Mouse (Mus musculus) adrenal gland, postnatal 14 days (tissue): Measurements from ENCODE around the gene Gm20747. TPM values are rescaled to one million over a fixed set of nuclear protein-coding genes. Genes with fewer than 3 reads are reported as not detected.
"Not testable (repeated sequence)": the region's sequence is repeated elsewhere in the genome, so short reads cannot be mapped to it uniquely, and the experiment has no call there.

Source experiments
- DNase-seq: peaks from one replicate; pipeline ENCODE4 v3.0.0; 2021; ENCODE audit warnings: mixed read lengths
- long read RNA-seq, 2 experiments: library from polyadenylated mRNA; stranded (forward); transcript quantifications; one replicate each; pipeline ENCODE4 v2.0.0; 2021
- total RNA-seq: library from RNA; stranded (reverse); gene quantifications from 2 replicates; pipeline ENCODE4 v1.2.3, GENCODE M21; 2021

The Gm20747 gene
- total RNA-seq = not detected in 2 replicates
- long read RNA-seq, experiment 1 = 0 reads
- long read RNA-seq, experiment 2 = 0 reads

GRCm38 (mm10) chrY:53418191-53418590 is at the start of gene Gm20747:
TSS of gene Gm20747 (minus strand) at chrY:53418291.
- not testable (repeated sequence) for DNase-seq
